Mouse (Mus musculus) bone marrow, adult 2 months (tissue): ENCODE results near the gene Cdhr3. TPM values are rescaled to one million over a fixed set of nuclear protein-coding genes. Genes with fewer than 3 reads are reported as not detected.

Experiments used
- H3K27ac ChIP-seq: fragments of 200-500 bp; 2 replicates; pipeline ENCODE4 v1.5.1; 2012; ENCODE audit warnings: low read depth, mild to moderate bottlenecking, control low read depth, inconsistent platforms, low read length; ENCODE audit not compliant: control insufficient read depth, poor library complexity, insufficient read depth
- H3K4me1 ChIP-seq: fragments of 200-500 bp; 2 replicates; pipeline ENCODE4 v1.6.1; 2011; ENCODE audit warnings: low read length; ENCODE audit not compliant: control insufficient read depth, insufficient read depth
- H3K4me3 ChIP-seq: fragments of 200-500 bp; replicated peaks from 2 replicates; pipeline ENCODE3; 2011; ENCODE audit warnings: mild to moderate bottlenecking, low read depth, low read length, control low read depth; ENCODE audit not compliant: control insufficient read depth
- CTCF ChIP-seq: fragments of 200-500 bp; IDR thresholded peaks from 2 replicates; pipeline ENCODE4 v1.5.1; 2011; ENCODE audit warnings: low read length, control low read depth; ENCODE audit not compliant: control insufficient read depth, insufficient read depth
- POLR2A ChIP-seq: fragments of 200-500 bp; IDR thresholded peaks from 2 replicates; pipeline ENCODE4 v1.6.1; 2011; ENCODE audit warnings: low read depth, mild to moderate bottlenecking, control low read depth, low read length, borderline replicate concordance; ENCODE audit not compliant: control insufficient read depth
- WGBS: fragments of 180-500 bp; shearing (Covaris S2); methylation state at CpG from one replicate; pipeline ENCODE4 v1.1.7; 2018; 5-methylcytosine and 5-hydroxymethylcytosine counted together
- polyA plus RNA-seq: library from polyadenylated mRNA; stranded (reverse); fragments of >200 nt; gene quantifications from 2 replicates; pipeline ENCODE4 v1.2.4, GENCODE M21; 2011; ENCODE audit warnings: low replicate concordance; ENCODE audit not compliant: missing spikeins, insufficient read depth, insufficient read length

Cdhr3 gene
- polyA plus RNA-seq, 1 experiment = not detected

DNA sequence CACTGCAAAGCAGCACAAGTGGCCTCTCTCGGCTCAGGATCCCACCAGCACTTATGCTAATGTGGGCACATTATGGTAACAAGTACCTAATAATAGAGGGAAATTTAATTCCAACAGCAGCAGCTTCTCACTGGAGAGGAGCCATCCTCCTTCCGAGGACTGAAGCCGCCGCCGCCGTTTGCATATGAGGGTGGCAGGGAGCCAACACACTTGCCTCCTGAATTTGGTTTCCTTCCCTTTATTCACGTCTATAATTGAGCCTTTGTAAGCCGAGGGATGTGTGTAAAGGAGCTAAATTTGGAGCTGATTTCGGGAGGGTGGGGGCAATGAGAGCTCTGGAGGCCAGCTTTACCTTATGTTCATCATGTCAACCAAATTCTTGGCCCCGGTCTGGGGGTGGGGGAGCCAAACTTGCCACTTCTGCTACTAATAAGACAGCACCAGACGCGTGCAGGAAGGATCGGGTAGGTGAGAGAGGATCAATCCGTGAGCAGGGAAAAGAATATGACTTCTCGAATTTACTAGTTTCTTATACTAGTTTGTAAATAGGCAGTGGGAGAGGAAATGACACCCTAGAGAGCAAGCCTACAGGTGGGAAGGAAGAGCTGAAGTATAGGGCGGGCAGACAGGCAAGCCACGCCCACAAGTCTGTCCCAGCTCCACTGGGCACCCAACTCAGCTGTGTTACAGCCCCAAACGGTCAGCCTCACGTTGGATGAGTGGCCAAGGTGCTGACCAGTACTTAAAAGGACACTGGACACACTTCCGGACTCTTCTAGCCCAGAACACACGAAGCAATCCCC, 56.8 kb downstream of the Cdhr3 start:
- 12% methylated on average over 21 of the region's 21 CpGs for WGBS
- Histone ChIP-seq H3K4me3 (no peak overlapping the region), H3K4me1 (no peaks in the 10 kb centered on the region; the same call in 1 of the 2 replicates), H3K27ac (no peak overlapping the region)
- TF ChIP-seq POLR2A = no peak
- TF ChIP-seq CTCF = no peak

DNA sequence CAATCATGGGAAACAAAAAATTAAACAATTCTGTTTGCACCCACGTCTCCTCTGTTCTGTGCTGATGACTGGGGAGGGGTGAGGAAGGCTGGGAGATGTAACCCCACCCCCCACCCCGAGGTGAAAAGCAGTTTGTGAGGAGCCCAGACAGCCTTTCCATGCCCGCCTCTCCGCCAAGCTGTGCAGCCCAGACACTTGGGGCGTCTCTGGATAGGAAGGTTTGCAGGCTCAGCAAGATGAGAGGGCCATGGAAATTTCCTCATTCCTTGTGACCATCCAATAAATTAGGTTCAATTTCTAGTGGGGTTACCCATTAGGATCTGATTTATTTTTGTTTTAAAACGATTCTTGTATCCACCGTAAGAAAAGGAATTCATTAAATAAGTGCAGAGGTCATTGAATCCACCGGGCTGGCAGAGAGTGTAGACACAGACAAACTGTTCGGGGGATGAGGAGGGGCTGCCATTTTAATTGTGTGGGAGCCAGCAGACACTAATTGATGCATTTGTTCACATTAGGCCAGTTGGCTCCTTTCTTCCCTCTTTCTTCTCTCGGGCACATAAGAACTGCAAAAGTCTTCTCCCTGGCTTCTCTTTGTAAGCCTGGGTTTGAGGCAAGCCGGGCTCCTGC, 57.5 kb downstream of the Cdhr3 start:
- WGBS = 40% methylated on average over 11 of the region's 11 CpGs
- Histone ChIP-seq H3K4me1 (no peaks in the 10 kb centered on the region; the same call in 1 of the 2 replicates), H3K27ac (no peak overlapping the region), H3K4me3 (no peak overlapping the region)
- TF ChIP-seq CTCF (no peak), POLR2A (no peak)

DNA sequence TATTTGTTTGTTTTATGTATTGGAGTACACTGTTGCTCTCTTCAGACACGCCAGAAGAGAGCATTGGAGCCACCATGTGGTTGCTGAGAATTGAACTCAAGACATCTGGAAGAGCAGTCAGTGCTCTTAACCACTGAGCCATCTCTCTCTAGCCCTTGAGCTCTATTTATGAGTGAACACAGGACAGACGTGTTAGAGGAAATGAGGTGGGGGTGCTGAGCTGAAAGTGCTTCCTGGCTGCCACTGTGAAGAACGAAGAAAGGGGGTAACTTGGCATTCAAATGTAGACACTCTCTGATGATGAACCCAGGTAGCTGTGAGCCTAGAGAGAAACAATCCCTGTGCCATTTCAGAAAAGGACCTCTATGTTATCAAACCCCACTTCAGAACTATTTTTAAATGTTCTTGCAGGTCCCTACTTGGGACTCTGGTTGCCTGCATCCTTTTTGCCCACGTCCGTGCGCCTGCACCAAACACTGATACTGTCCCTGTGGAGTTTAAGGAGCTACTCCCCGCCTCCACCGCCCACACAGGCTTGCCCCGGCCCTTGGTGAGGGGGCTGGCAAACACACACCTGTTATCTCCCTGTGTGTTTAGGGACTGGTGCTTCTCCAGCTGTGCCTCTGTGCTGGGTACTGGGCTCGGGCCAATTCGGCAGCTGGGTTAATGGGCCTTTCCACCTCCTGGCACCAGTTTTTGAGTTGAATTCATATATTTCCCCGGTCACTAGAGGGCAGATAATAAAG, 58.2 kb downstream of the Cdhr3 start:
- Histone ChIP-seq H3K4me1 (no peaks in the 10 kb centered on the region), H3K27ac (no peak overlapping the region)
- TF ChIP-seq POLR2A (no peak), CTCF (no peak)

DNA sequence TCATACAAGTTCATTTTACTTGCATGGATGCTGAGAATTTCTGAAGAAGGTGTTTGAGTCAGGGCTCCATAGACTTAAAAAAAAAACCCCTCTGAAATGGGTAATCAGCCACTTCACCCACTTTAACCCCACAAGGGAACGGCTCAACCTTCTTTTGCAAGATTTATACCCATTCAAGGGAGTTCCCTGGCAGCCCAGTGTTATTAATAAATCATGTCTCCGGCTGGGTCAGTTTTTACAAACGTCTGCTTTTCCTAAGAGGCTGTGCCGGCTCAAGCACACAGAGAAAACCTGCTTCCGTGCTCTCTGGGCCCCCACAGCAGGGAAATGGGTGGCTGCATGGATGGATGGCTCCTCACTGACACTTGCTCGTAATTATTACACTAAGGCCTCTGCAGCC, 59.5 kb downstream of the Cdhr3 start:
- no peak overlapping the region for H3K4me3 ChIP-seq
- H3K27ac ChIP-seq = no peak overlapping the region
- TF ChIP-seq CTCF = no peak
- TF ChIP-seq POLR2A = no peak
- 46% methylated on average over 6 of the region's 6 CpGs for WGBS
- H3K4me1 ChIP-seq = no peaks in the 10 kb centered on the region

More for the DNA sequence above, 58.2 kb downstream of the Cdhr3 start:
- 49% methylated on average over 12 of the region's 12 CpGs for WGBS
- no peak overlapping the region for H3K4me3 ChIP-seq

DNA sequence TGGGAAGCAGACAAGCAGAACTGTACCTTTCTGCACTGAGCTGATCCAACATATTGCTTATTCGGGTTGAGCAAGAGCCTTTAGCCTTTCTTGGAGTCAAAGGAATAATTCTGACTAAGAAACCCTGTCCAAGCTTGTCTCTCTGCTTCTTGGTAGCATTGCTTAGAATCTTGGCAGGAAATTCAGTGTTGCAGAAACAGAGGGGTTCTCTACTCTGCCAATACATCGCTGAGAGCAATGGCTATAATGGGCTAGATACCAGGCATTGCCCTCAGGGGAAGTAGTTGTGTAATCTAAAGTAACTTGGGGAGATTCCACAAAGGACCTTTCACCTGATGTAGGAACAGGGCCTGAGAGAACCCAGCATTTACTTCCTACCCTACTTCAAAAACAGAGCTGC, 62.1 kb downstream of the Cdhr3 start:
- TF ChIP-seq POLR2A = no peak
- Histone ChIP-seq H3K27ac (no peak overlapping the region), H3K4me1 (no peaks in the 10 kb centered on the region), H3K4me3 (no peak overlapping the region)
- WGBS = 41% methylated on average over 2 of the region's 2 CpGs

DNA sequence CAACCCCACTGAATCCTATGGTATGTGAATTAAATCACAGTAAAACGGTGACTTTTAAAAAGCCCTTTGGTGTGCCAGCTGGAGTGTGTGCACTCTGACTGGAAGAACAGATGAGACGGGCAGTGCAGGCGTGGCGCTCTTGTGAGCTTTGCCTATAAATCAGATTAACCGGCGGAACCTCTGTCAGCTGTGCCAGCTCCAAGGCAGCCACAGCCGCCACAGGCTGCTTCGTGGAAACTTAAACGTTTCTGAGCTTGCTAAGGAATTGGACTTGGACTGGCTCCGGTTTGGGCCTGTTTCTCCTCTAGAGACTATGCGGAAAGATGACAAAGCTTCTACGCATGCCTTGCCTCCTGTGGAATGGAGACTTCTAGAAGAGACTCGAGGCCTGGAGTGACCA, 62.6 kb downstream of the Cdhr3 start:
- Histone ChIP-seq H3K27ac (no peak overlapping the region), H3K4me3 (no peak overlapping the region), H3K4me1 (no peaks in the 10 kb centered on the region)
- 48% methylated on average over 13 of the region's 13 CpGs for whole genome bisulfite sequencing
- no peak for TF ChIP-seq CTCF
- TF ChIP-seq POLR2A = no peak

DNA sequence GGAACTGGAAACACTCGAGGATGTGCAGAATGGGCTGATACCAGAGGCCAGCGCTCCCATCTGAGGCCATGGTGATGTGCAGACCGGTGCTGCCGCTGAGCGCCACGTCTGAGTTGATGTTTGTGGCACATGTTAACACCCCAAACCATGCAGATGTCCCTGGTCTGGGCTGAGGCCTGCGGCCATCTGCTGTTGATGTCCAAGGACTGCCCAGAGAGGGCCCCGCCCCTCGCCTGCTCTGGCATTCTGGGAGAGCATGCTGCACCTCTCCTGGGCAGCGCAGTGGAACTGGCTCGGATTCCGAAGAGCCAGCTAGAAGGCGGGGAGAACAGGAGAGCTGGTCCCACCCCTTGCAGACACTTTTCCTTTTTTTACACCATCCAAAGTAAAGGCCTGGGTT, 64.0 kb downstream of the Cdhr3 start:
- TF ChIP-seq POLR2A (no peak), CTCF (no peak)
- Histone ChIP-seq H3K4me1 (no peaks in the 10 kb centered on the region), H3K27ac (no peak overlapping the region), H3K4me3 (no peak overlapping the region)
- 88% methylated on average over 13 of the region's 13 CpGs for WGBS

DNA sequence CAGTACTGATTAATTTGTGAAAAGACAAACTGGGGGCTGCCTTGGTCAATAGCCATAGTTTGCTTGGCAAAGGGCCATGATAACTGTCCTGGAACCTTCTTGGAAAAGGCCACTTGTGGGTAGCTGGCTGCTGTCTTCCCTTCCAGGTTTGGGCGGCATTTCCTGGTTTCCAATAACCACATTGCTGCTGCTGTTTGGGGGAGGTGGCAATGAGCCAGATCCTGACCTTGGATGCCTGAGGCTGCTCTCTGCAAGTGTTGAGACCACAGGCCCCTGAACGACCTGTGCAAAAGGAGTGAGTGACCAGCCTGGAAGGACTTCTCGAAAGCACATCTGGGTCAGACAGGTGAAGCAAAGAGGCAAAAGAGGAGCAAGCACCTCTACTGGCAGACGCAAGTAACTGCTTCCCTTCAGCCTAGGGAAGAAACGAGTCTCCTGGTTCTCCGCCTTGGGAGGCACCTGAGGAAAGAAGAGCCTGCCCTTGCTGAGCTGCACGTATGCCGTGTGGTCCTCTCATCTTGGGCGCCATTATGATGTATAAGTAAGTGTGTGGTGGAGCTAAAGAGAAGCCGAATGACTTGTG, 64.5 kb downstream of the Cdhr3 start:
- TF ChIP-seq POLR2A (no peak), CTCF (no peak)
- no peak overlapping the region for H3K4me3 ChIP-seq
- H3K27ac ChIP-seq = no peak overlapping the region
- 82% methylated on average over 10 of the region's 10 CpGs for WGBS
- no peaks in the 10 kb centered on the region for H3K4me1 ChIP-seq
